Mouse (Mus musculus) limb, embryonic 11.5 days (tissue): ENCODE measurements at regions not wholly inside any gene's neighbourhood (a gene's known extent, or its start where the extent isn't known, plus 50 kb on each side); places are given as distances from the start of the nearest gene placed in this dataset.

Source experiments
- ATAC-seq: fragments of 200-750 bp; cut with Nextera tagmentation; 2 replicates; pipeline ENCODE4 v1.8.0; 2017; ENCODE audit warnings: low read depth; ENCODE audit not compliant: insufficient number of reproducible peaks, low FRiP score, low TSS enrichment
- DNase-seq: peaks from one replicate; pipeline ENCODE4 v3.0.0-alpha.2; 2015; ENCODE audit warnings: low spot score
- H3K27ac ChIP-seq: fragments of 300-500 bp; sonication (generic); replicated peaks from 2 replicates; pipeline ENCODE4 v1.5.1; 2014; ENCODE audit warnings: low read depth, mild to moderate bottlenecking, low read length
- H3K27me3 ChIP-seq: fragments of 300-500 bp; sonication (generic); 2 replicates; pipeline ENCODE4 v1.6.1; 2014; ENCODE audit warnings: mild to moderate bottlenecking, low read length, mixed read lengths; ENCODE audit not compliant: control insufficient read depth, insufficient read depth
- H3K36me3 ChIP-seq: fragments of 300-500 bp; sonication (generic); 2 replicates; pipeline ENCODE4 v1.6.1; 2014; ENCODE audit warnings: mild to moderate bottlenecking, low read length, moderate library complexity, mixed read lengths; ENCODE audit not compliant: control insufficient read depth, insufficient read depth
- H3K4me1 ChIP-seq: fragments of 300-500 bp; sonication (generic); 2 replicates; pipeline ENCODE4 v1.6.1; 2014; ENCODE audit warnings: low read length, mixed read lengths; ENCODE audit not compliant: control insufficient read depth, insufficient read depth
- H3K4me2 ChIP-seq: fragments of 300-500 bp; sonication (generic); 2 replicates; pipeline ENCODE4 v1.6.1; 2014; ENCODE audit warnings: low read depth, mild to moderate bottlenecking, moderate library complexity; ENCODE audit not compliant: severe bottlenecking
- H3K4me3 ChIP-seq: fragments of 300-500 bp; sonication (generic); 2 replicates; pipeline ENCODE4 v1.5.1; 2014; ENCODE audit warnings: low read depth, low read length
- H3K9ac ChIP-seq: fragments of 300-500 bp; sonication (generic); 2 replicates; pipeline ENCODE4 v1.6.1; 2014; ENCODE audit warnings: mild to moderate bottlenecking, low read length
- H3K9me3 ChIP-seq: fragments of 300-500 bp; sonication (generic); 2 replicates; pipeline ENCODE4 v1.6.1; 2016; ENCODE audit warnings: low read length; ENCODE audit not compliant: control insufficient read depth
- WGBS: fragments of 180-500 bp; shearing (Covaris S2); extraction: QIAGEN DNeasy Blood & Tissue Kit; methylation state at CpG from one replicate; pipeline ENCODE4 v1.1.7; 2014; 5-methylcytosine and 5-hydroxymethylcytosine counted together

DNA sequence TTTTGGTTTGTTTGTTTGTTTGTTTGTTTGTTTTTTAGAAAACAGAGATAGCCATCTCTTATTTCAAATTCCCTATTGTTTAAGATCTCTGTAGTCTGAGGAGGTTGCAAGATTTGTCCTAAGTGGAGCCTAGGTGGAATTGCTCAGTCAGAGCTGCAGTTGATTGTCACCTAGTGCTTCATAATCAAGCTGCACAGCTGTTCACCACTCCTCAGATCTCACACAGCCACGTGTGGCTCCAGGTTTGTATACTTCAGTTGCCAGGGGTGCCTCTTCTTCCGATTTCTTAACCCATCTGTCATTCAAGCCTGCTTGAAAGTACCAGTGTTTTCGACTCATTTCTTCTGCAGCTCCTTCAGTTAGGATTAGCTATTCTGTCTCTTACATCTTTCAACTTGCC lies 342.3 kb downstream of the Foxo1 start:
- no peak overlapping the region for H3K27ac ChIP-seq
- ATAC-seq (no peak), DNase-seq (no peak)
- H3K4me2 ChIP-seq = no peak overlapping the region
- no peaks in the 10 kb centered on the region for H3K36me3 ChIP-seq
- no peaks in the 10 kb centered on the region for H3K9me3 ChIP-seq
- no peak overlapping the region for H3K9ac ChIP-seq
- no peak overlapping the region for H3K4me3 ChIP-seq
- H3K27me3 ChIP-seq = no peaks in the 10 kb centered on the region
- 0 out of 2 replicates have a peak, but pooled peaks cover under 1% of the 10 kb centered on the region for H3K4me1 ChIP-seq
- WGBS = 58% methylated on average over 3 of the region's 3 CpGs

DNA sequence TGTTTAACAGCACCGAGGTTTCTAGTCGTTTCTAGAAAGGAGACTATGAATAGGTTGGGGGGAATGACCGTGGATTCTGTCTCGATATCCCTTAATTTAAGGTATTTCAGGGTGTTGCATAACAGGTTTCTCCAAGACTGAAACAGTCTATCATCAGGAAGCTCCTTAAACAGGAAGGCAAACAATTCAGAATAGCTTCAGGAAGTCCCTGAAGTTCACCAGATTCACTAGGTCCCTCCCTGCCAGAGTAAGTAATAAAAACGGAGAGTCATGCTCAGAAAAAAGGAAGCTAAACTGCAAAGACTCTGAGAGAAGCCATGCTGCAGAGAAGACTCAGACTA lies 339.9 kb downstream of the Foxo1 start:
- ATAC-seq (no peak), DNase-seq (no peak)
- H3K9me3 ChIP-seq = no peaks in the 10 kb centered on the region
- 0 out of 2 replicates have a peak, but pooled peaks cover 3% of the 10 kb centered on the region for H3K4me1 ChIP-seq
- H3K27ac ChIP-seq = no peak overlapping the region
- H3K27me3 ChIP-seq = no peaks in the 10 kb centered on the region
- H3K9ac ChIP-seq = no peak overlapping the region
- H3K4me3 ChIP-seq = no peak overlapping the region
- no peak overlapping the region for H3K4me2 ChIP-seq
- 89% methylated on average over 5 of the region's 5 CpGs for WGBS
- H3K36me3 ChIP-seq = no peaks in the 10 kb centered on the region

DNA sequence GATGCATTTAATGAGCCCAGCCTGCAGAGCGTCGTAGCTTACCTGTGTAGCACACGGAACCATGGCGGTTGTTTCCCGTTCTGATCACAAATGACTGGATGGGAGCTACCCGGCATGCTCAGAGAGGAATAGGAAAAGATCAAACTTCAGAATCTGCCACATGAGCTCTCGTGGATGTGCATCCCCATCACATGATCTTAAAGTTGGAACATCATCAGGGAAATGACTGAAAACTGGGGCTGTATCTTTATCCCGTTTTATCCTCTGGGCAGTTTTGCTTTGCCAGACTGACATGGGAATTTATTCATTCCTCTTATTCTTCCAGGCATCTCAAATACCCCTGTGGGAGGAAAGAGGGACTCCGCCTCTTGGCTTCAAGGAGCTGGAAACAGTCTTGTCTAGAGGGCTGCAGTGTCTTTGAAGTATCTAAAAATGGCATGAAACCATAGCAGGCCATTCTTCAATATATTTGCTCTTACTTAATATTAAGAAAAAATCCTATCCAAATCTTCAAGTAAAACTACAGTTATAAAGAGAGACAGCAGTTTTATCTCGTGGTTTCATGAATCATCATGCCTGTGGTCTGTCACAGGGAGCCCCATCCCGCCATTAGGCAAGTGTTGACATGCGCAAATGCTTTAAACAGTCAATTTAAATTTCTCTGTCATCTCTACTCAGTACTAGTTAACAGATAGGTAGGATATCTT lies 339.4 kb downstream of the Foxo1 start:
- Histone ChIP-seq H3K4me1 (0 out of 2 replicates have a peak, but pooled peaks cover 3% of the 10 kb centered on the region), H3K36me3 (no peaks in the 10 kb centered on the region), H3K9ac (no peak overlapping the region), H3K4me3 (no peak overlapping the region), H3K9me3 (no peaks in the 10 kb centered on the region), H3K27ac (no peak overlapping the region), H3K27me3 (no peaks in the 10 kb centered on the region), H3K4me2 (no peak overlapping the region)
- DNase-seq = no peak
- WGBS = 91% methylated on average over 12 of the region's 12 CpGs
- ATAC-seq = no peak

DNA sequence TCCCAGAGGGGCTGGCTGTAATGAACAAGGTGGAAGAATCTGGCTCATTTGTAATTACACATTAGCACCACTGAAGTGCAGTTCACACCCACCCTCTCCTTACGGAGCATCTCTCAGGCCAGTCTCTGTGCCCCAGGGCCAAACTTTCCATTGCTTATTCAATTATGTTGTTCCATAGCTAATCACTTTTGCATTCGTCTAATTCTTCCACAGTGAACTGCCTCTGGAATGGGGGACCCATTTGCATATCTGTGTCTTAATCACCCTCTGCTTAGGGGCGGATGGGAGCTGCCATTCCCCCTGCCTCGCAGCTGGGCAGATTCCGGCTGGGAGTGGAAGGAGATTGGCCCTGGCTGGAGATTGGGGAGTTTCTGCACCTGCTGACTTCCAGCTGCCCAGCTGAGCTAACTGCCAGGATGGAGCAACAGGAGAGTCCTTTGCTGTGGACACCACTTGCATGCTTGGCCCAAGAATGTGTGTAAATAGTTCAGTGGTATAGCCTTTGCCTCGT lies 337.2 kb downstream of the Foxo1 start:
- 44% methylated on average over 6 of the region's 6 CpGs for WGBS
- H3K36me3 ChIP-seq = no peaks in the 10 kb centered on the region
- H3K27ac ChIP-seq = no peak overlapping the region
- no peak overlapping the region for H3K4me2 ChIP-seq
- H3K27me3 ChIP-seq = no peaks in the 10 kb centered on the region
- no peak for DNase-seq
- no peak overlapping the region for H3K4me3 ChIP-seq
- no peak for ATAC-seq
- H3K9ac ChIP-seq = no peak overlapping the region
- H3K9me3 ChIP-seq = no peaks in the 10 kb centered on the region
- 0 out of 2 replicates have a peak, but pooled peaks cover 3% of the 10 kb centered on the region for H3K4me1 ChIP-seq

DNA sequence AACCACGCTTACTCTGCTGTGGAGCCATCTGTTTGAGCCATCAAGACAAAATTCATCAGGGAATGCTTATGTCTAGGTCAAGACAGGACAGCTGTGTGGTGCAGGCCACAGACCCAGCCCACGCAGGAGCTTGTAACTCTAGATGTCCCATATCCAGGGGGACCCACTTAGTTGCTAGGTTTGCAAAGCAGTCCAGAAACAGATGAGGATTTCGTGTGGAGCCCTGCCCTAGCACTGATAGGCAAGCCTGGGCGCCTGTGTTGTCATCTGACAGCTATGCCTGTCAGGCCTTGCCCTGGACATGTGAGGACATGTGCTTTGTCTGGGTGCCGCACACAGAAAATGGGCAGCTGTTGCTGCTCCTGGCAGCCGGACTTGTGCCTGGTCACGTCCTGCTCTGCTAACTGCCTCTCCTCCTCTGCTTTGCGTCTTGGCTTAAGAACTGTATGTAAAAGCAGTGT lies 335.1 kb downstream of the Foxo1 start:
- ATAC-seq = peak; percentile 54; the same call in 1 of the 2 replicates
- no peak overlapping the region for H3K9ac ChIP-seq
- WGBS = 72% methylated on average over 8 of the region's 8 CpGs
- DNase-seq = peak; percentile 41
- H3K9me3 ChIP-seq = no peaks in the 10 kb centered on the region
- H3K27me3 ChIP-seq = no peaks in the 10 kb centered on the region
- H3K36me3 ChIP-seq = no peaks in the 10 kb centered on the region
- H3K4me1 ChIP-seq = 0 out of 2 replicates have a peak, but pooled peaks cover 3% of the 10 kb centered on the region
- H3K4me2 ChIP-seq = no peak overlapping the region
- H3K4me3 ChIP-seq = no peak overlapping the region
- no peak overlapping the region for H3K27ac ChIP-seq

DNA sequence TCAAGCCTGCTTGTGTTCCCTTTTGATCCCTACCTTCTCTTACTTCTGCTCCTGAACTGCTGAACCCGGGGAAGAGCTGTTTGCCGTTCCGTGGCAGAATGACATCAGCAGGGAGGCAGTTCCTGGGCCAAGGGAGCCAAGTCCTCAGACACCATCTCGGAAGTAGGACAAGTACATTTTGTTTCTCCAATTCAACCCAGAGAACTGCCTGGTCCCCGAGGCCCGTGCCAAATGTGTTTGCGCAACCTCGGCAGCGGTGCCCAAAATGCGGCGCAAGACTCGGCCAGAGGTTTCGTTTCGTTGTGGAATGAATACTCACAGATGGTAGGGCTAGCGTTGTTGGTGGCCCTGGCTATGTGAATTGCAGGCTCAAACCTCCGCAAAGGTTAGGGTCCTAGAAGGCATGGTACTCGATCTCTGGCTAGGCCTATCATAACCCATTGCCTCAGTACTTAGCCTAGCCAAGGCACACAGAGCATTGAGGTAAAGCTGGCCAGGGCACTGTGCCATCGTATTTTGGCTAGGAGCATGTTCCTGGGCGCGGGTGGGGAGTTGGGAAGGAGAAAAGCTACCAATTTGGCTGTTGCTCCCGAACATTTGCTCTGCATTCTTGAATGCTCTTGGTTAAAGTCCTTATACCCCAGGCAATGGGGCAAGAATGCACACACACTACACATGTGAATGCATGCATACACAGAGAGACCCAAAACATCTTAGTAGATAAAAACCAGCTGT lies 333.0 kb downstream of the Foxo1 start:
- ATAC-seq = no peak
- no peak overlapping the region for H3K9ac ChIP-seq
- no peak overlapping the region for H3K4me3 ChIP-seq
- H3K9me3 ChIP-seq = no peaks in the 10 kb centered on the region
- no peaks in the 10 kb centered on the region for H3K27me3 ChIP-seq
- H3K27ac ChIP-seq = no peak overlapping the region
- 93% methylated on average over 21 of the region's 21 CpGs for whole genome bisulfite sequencing
- DNase-seq = no peak
- 0 out of 2 replicates have a peak, but pooled peaks cover 3% of the 10 kb centered on the region for H3K4me1 ChIP-seq
- no peak overlapping the region for H3K4me2 ChIP-seq
- no peaks in the 10 kb centered on the region for H3K36me3 ChIP-seq

DNA sequence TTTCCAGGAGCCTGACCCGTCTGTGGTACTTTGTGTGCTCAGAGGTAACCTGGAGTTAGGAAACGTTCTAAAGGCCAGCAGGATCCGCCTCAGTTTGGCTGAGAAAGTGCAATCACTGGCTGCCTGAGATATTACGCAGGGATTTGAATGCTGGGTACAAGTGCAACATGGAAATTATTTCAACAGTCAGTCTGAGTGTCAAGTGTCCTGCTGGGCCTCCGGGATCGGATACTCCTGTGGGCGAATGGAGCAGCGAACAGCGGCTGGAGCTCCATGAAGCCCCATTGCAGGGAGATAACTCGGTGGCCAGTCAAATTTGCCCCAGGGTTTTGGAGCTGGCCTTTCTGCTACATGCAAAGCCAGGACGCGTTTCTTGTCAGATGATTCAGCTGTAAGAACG lies 332.4 kb downstream of the Foxo1 start:
- no peak overlapping the region for H3K4me2 ChIP-seq
- H3K4me3 ChIP-seq = no peak overlapping the region
- no peaks in the 10 kb centered on the region for H3K36me3 ChIP-seq
- H3K4me1 ChIP-seq = 0 out of 2 replicates have a peak, but pooled peaks cover 3% of the 10 kb centered on the region
- H3K9ac ChIP-seq = no peak overlapping the region
- no peak overlapping the region for H3K27ac ChIP-seq
- no peaks in the 10 kb centered on the region for H3K9me3 ChIP-seq
- H3K27me3 ChIP-seq = no peaks in the 10 kb centered on the region
- DNase-seq (no peak), ATAC-seq (no peak)
- WGBS = 86% methylated on average over 13 of the region's 13 CpGs

DNA sequence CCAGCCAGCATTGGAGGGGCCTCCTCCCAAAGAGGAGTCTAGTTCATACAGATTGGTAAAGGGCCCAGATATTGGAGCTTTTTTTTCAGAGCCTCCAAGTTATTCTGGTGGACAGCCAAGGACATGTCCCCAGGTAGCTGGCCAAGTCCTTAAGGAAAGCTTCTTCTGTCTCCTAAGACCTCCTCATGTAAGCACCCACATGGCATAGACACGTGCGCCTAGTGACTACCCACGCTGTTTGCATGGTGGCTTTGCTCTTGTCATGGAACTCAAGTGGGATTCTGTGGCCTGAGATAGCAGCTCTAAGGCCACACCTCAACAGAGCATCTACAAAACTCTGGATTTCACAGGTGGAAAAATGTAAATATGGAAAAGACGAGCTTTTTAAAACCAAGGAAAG lies 332.0 kb downstream of the Foxo1 start:
- H3K4me1 ChIP-seq = no peaks in the 10 kb centered on the region

More for the DNA sequence above, 332.0 kb downstream of the Foxo1 start:
- 95% methylated on average over 4 of the region's 4 CpGs for WGBS
- no peak overlapping the region for H3K9ac ChIP-seq
- no peak overlapping the region for H3K4me2 ChIP-seq
- no peak overlapping the region for H3K27ac ChIP-seq
- ATAC-seq = no peak
- no peak for DNase-seq
- H3K36me3 ChIP-seq = no peaks in the 10 kb centered on the region
- no peaks in the 10 kb centered on the region for H3K27me3 ChIP-seq
- H3K4me3 ChIP-seq = no peak overlapping the region
- H3K9me3 ChIP-seq = no peaks in the 10 kb centered on the region
